ENCODE assay signal across 10 mouse cellular contexts in the genomic region with DNA sequence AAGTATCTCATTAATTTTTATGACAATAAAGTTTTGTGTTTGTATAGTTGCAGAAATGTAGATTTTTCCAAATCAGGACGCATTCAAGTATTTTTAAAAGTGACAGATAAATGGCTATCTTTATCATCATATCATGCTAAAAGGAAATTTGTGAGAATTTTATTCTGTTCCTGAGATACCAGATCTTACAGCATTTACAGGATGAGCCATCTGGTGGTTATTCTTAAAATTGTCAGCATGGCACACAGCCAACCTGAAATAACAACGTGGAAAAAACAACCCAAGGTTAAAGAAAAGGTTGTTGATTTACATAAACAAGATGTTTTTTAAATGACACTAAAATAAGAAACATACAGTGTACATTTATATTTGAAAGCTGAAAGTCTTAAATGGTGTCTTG.
DNase-seq lines count a peak whose midpoint lies in the region; ATAC-seq and TF ChIP-seq lines count a peak whose summit lies in the region.
"Had no signal": no experiment of that assay in that cellular context is flagged by ENCODE, and none has a peak within 500 bp of the region (broad histone marks: within the 10 kb centered on the region; RNA-seq: fewer than 3 reads in every experiment).

No protein-coding gene starts in this region.

- no peak overlapping the region for H3K4me2 ChIP-seq in heart, postnatal 0 days (ENCODE audit: low read depth, low read length)
- no peak overlapping the region for H3K4me2 ChIP-seq in lung, postnatal 0 days (replicated peaks; ENCODE audit: low read depth, low read length)
- H3K4me2 ChIP-seq: hindbrain, embryonic 12.5 days; limb, embryonic 13.5 days had no signal

- no peak for DNase-seq in heart, postnatal 0 days (ENCODE audit: low spot score)
- DNase-seq in heart, adult 8-10 months (ENCODE audit: low spot score) = no peak
- DNase-seq in lung, postnatal 0 days (ENCODE audit: low spot score) = peak; percentile 23
- no peak for DNase-seq in lung, adult 18-20 months
- DNase-seq in brain, embryonic 14.5 days (ENCODE audit: low read depth) = peak; percentile 76
- peak; percentile 17 to 44 for DNase-seq in left cerebral cortex, postnatal 25 days (ENCODE audit: low spot score in 2 of 2)
- DNase-seq in thymus, postnatal 14 days = no peak
- DNase-seq in forebrain, embryonic 10.5 days (ENCODE audit: extremely low spot score, low spot score) = no peak

- no peak for TF ChIP-seq POLR2A in brain, embryonic 14.5 days (IDR thresholded peaks at IDR 0.05; ENCODE audit: borderline replicate concordance, extremely low read depth, insufficient read depth, insufficient read length, poor library complexity, severe bottlenecking)

- H3K9ac ChIP-seq in heart, postnatal 0 days (replicated peaks; ENCODE audit: low read depth, low read length) = no peak overlapping the region
- H3K9ac ChIP-seq in lung, postnatal 0 days (replicated peaks; ENCODE audit: low read depth) = no peak overlapping the region
- H3K9ac ChIP-seq: hindbrain, embryonic 12.5 days; limb, embryonic 13.5 days had no signal

- no peaks in the 10 kb centered on the region for H3K9me3 ChIP-seq in heart, postnatal 0 days (replicated peaks; ENCODE audit: control insufficient read depth, low read length)
- no peaks in the 10 kb centered on the region for H3K9me3 ChIP-seq in lung, postnatal 0 days (ENCODE audit: low read length)
- H3K9me3 ChIP-seq in forebrain, embryonic 10.5 days = no peaks in the 10 kb centered on the region
- H3K9me3 ChIP-seq: hindbrain, embryonic 12.5 days; limb, embryonic 13.5 days had no signal

- no peak for ATAC-seq in heart, postnatal 0 days (ENCODE audit: insufficient read depth, low read depth)
- ATAC-seq in lung, postnatal 0 days = no peak

- intact Hi-C loops in left cerebral cortex, postnatal 25 days (cut with DNase I) = no loop called here

- TF ChIP-seq CTCF in heart, postnatal 0 days (IDR thresholded peaks at IDR 0.05; ENCODE audit: low read depth) = peak; percentile 28
- TF ChIP-seq CTCF in lung, postnatal 0 days (IDR thresholded peaks at IDR 0.05) = peak; percentile 36
- TF ChIP-seq CTCF in brain, embryonic 14.5 days (IDR thresholded peaks at IDR 0.05; ENCODE audit: borderline replicate concordance, extremely low read depth, insufficient read depth, insufficient read length) = no peak

- no peak overlapping the region for H3K27ac ChIP-seq in heart, postnatal 0 days (ENCODE audit: low read depth)
- no peak overlapping the region for H3K27ac ChIP-seq in lung, postnatal 0 days (ENCODE audit: low read length)
- H3K27ac ChIP-seq in forebrain, embryonic 10.5 days = no peak overlapping the region
- H3K27ac ChIP-seq: hindbrain, embryonic 12.5 days; limb, embryonic 13.5 days had no signal

- 50% methylated on average over 2 of the region's 2 CpGs for WGBS in heart, postnatal 0 days
- WGBS in lung, postnatal 0 days = 43% methylated on average over 2 of the region's 2 CpGs
- 68% methylated on average over 2 of the region's 2 CpGs for WGBS in forebrain, embryonic 10.5 days

- H3K4me1 ChIP-seq in heart, postnatal 0 days (ENCODE audit: control insufficient read depth, insufficient read depth) = no peaks in the 10 kb centered on the region
- no peaks in the 10 kb centered on the region for H3K4me1 ChIP-seq in lung, postnatal 0 days (ENCODE audit: insufficient read depth, low read depth, low read length)
- H3K4me1 ChIP-seq in forebrain, embryonic 10.5 days = no peaks in the 10 kb centered on the region
- H3K4me1 ChIP-seq: hindbrain, embryonic 12.5 days; limb, embryonic 13.5 days had no signal

- H3K36me3 ChIP-seq in heart, postnatal 0 days (replicated peaks; ENCODE audit: control insufficient read depth, insufficient read depth, low read length) = no peaks in the 10 kb centered on the region
- no peaks in the 10 kb centered on the region for H3K36me3 ChIP-seq in lung, postnatal 0 days (ENCODE audit: insufficient read depth, low read length)
- no peaks in the 10 kb centered on the region for H3K36me3 ChIP-seq in forebrain, embryonic 10.5 days (replicated peaks)
- H3K36me3 ChIP-seq: hindbrain, embryonic 12.5 days; limb, embryonic 13.5 days had no signal

- H3K4me3 ChIP-seq in heart, postnatal 0 days (ENCODE audit: low read depth, low read length) = no peak overlapping the region
- no peak overlapping the region for H3K4me3 ChIP-seq in lung, postnatal 0 days (ENCODE audit: low read depth, low read length)
- H3K4me3 ChIP-seq in forebrain, embryonic 10.5 days = no peak overlapping the region
- H3K4me3 ChIP-seq: hindbrain, embryonic 12.5 days; limb, embryonic 13.5 days had no signal

- H3K27me3 ChIP-seq in heart, postnatal 0 days (ENCODE audit: control insufficient read depth, insufficient read depth, low read length) = no peaks in the 10 kb centered on the region
- no peaks in the 10 kb centered on the region for H3K27me3 ChIP-seq in lung, postnatal 0 days (replicated peaks; ENCODE audit: insufficient read depth, low read length)
- H3K27me3 ChIP-seq in forebrain, embryonic 10.5 days (ENCODE audit: poor library complexity, severe bottlenecking) = no peaks in the 10 kb centered on the region
- H3K27me3 ChIP-seq: hindbrain, embryonic 12.5 days; limb, embryonic 13.5 days had no signal

- TF ChIP-seq EP300 in heart, postnatal 0 days (IDR thresholded peaks at IDR 0.05; ENCODE audit: low read depth) = no peak
- TF ChIP-seq EP300 in lung, postnatal 0 days (IDR thresholded peaks at IDR 0.05) = no peak

Comparison
In these comparisons a context has a peak if more than half of its experiments do, and no peak if none do; other contexts are left out.
1. DNase-seq: peak in lung, postnatal 0 days (single experiment), brain, embryonic 14.5 days (single experiment) and left cerebral cortex, postnatal 25 days (2 of 2); none in heart, postnatal 0 days (single experiment), heart, adult 8-10 months (single experiment), lung, adult 18-20 months (0 of 2), thymus, postnatal 14 days (single experiment) and forebrain, embryonic 10.5 days (single experiment).